Mouse (Mus musculus) midbrain, postnatal 0 days (tissue): ENCODE results near the gene Arrdc2. TPM values are rescaled to one million over a fixed set of nuclear protein-coding genes. Genes with fewer than 3 reads are reported as not detected.
A peak's percentile ranks its signal among the peaks of the same experiment; 100 is the strongest.

ENCODE experiments used
- ATAC-seq: fragments of 200-750 bp; cut with Nextera tagmentation; 2 replicates; pipeline ENCODE4 v1.8.0; 2017; ENCODE audit warnings: moderate number of reproducible peaks, mild to moderate bottlenecking, moderate TSS enrichment, moderate library complexity; ENCODE audit not compliant: low FRiP score
- DNase-seq: peaks from one replicate; pipeline ENCODE4 v3.0.0-alpha.2; 2015; ENCODE audit warnings: low spot score
- H3K27ac ChIP-seq: fragments of 300-500 bp; sonication (generic); 2 replicates; pipeline ENCODE4 v1.5.1; 2014; ENCODE audit warnings: low read depth, mild to moderate bottlenecking, low read length, mixed read lengths
- H3K27me3 ChIP-seq: fragments of 300-500 bp; sonication (generic); 2 replicates; pipeline ENCODE4 v1.6.1; 2014; ENCODE audit warnings: low read length, control low read depth, mixed read lengths; ENCODE audit not compliant: insufficient read depth
- H3K36me3 ChIP-seq: fragments of 300-500 bp; sonication (generic); 2 replicates; pipeline ENCODE4 v1.6.1; 2014; ENCODE audit warnings: low read length, control low read depth, mixed read lengths; ENCODE audit not compliant: insufficient read depth
- H3K4me1 ChIP-seq: fragments of 300-500 bp; sonication (generic); 2 replicates; pipeline ENCODE4 v1.6.1; 2014; ENCODE audit warnings: mild to moderate bottlenecking, control low read depth, antibody characterized with exemption, low read length, mixed read lengths; ENCODE audit not compliant: insufficient read depth
- H3K4me2 ChIP-seq: fragments of 300-500 bp; sonication (generic); 2 replicates; pipeline ENCODE4 v1.6.1; 2014; ENCODE audit warnings: low read depth, mild to moderate bottlenecking, low read length, mixed read lengths; ENCODE audit not compliant: poor library complexity, severe bottlenecking
- H3K4me3 ChIP-seq: fragments of 300-500 bp; sonication (generic); 2 replicates; pipeline ENCODE4 v1.5.1; 2014; ENCODE audit warnings: low read depth, mild to moderate bottlenecking, low read length, moderate library complexity
- H3K9ac ChIP-seq: fragments of 300-500 bp; sonication (generic); replicated peaks from 2 replicates; pipeline ENCODE4 v1.6.1; 2014; ENCODE audit warnings: mild to moderate bottlenecking, low read length, moderate library complexity, mixed read lengths; ENCODE audit not compliant: poor library complexity, severe bottlenecking
- H3K9me3 ChIP-seq: fragments of 300-500 bp; sonication (generic); 2 replicates; pipeline ENCODE4 v1.6.1; 2016; ENCODE audit warnings: low read length, control low read depth
- CTCF ChIP-seq: IDR thresholded peaks from 2 replicates; pipeline ENCODE4 v1.5.1; 2016; ENCODE audit warnings: antibody characterized with exemption, mild to moderate bottlenecking
- WGBS: fragments of 180-500 bp; shearing (Covaris S2); extraction: QIAGEN DNeasy Blood & Tissue Kit; methylation state at CpG from one replicate; pipeline ENCODE4 v1.1.7; 2014; 5-methylcytosine and 5-hydroxymethylcytosine counted together
- polyA plus RNA-seq: library from polyadenylated mRNA; unstranded; fragments of >200 nt; fragmentation: Nextera tagmentation; extraction: Ambion mirVana; gene quantifications from 2 replicates; pipeline ENCODE4 v1.2.1, GENCODE M21; 2015
- total RNA-seq: library from RNA; depleted of rRNA; stranded (reverse); fragments of >200 nt; gene quantifications from 2 replicates; pipeline ENCODE4 v1.2.3, GENCODE M21; 2014

Arrdc2 gene
- total and polyA plus RNA-seq, 2 experiments from 2014 or later: 6.0 to 13.6 TPM

DNA sequence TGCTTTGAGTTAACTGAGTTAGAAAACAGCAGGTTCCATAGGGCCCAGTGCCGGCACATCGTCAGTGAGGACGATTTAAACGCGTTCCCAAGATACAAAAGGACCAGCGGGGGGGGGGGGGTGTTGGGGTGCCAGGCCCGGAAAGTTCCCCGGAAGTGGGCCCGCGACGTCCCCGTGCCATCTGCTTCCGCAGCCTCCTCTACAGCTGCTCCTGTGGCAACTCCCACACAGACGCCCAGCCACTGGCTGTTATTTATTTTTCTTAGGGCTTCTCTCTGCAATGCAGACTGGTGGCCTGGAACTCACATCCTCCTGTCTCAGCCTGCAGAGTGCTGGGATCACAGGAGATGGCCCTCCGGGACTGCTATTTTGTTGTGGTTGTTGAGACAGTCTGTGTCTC is 38.4 kb downstream of the Arrdc2 start:
- H3K9me3 ChIP-seq: no peaks in the 10 kb centered on the region
- H3K4me2 ChIP-seq: no peak overlapping the region
- H3K27me3 ChIP-seq: peaks cover 19% of the 10 kb centered on the region
- H3K9ac ChIP-seq: no peak overlapping the region
- 34% methylated on average over 15 of the region's 15 CpGs for WGBS
- H3K4me3 ChIP-seq: no peak overlapping the region
- no peak overlapping the region for H3K27ac ChIP-seq
- ATAC-seq (no peak), DNase-seq (no peak)
- H3K4me1 ChIP-seq: peaks cover 3% of the 10 kb centered on the region; the same call in 1 of the 2 replicates
- TF ChIP-seq CTCF: no peak
- no peaks in the 10 kb centered on the region for H3K36me3 ChIP-seq

DNA sequence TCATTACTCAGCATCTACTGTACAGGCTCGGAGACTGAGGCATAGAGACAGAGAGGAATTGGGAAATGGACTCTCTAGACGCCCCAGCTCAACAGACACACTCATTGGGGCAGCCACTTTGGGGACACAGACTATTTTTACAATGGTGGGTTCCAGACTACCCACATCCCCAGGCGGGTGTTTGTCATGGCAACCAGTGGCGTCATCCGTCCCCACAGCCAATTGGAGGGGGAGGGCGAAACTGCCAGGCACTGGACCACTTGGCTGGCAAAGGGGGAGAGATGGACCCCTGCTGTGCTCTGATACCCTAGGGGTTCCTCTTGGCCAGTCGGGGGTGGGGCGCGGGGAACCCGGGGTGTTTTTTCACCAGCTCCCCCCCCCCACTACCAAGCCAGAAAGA is 38.9 kb downstream of the Arrdc2 start:
- H3K27me3 ChIP-seq: peaks cover 19% of the 10 kb centered on the region
- no peak overlapping the region for H3K4me3 ChIP-seq
- H3K36me3 ChIP-seq: no peaks in the 10 kb centered on the region
- no peak overlapping the region for H3K9ac ChIP-seq
- DNase-seq (no peak), ATAC-seq (no peak)
- no peaks in the 10 kb centered on the region for H3K9me3 ChIP-seq
- H3K4me1 ChIP-seq: peaks cover 3% of the 10 kb centered on the region; the same call in 1 of the 2 replicates
- TF ChIP-seq CTCF: no peak
- no peak overlapping the region for H3K4me2 ChIP-seq
- 55% methylated on average over 9 of the region's 10 CpGs for WGBS
- H3K27ac ChIP-seq: no peak overlapping the region

- Histone ChIP-seq H3K4me2 (peak overlapping the region; percentile 90), H3K27ac (no peak overlapping the region), H3K36me3 (no peaks in the 10 kb centered on the region), H3K9me3 (no peaks in the 10 kb centered on the region), H3K27me3 (peaks cover 8% of the 10 kb centered on the region), H3K4me3 (peak overlapping the region; percentile 54), H3K4me1 (peaks cover 3% of the 10 kb centered on the region), H3K9ac (peak overlapping the region; percentile 64; the same call in 1 of the 2 replicates)
- ATAC-seq (no peak), DNase-seq (peak; percentile 46)
- WGBS: 9% methylated on average over 15 of the region's 15 CpGs
- peak; percentile 34 for TF ChIP-seq CTCF
Observed at GRCm38 (mm10) chr8:70798281-70798680, 41.2 kb downstream of the Arrdc2 start.

DNA sequence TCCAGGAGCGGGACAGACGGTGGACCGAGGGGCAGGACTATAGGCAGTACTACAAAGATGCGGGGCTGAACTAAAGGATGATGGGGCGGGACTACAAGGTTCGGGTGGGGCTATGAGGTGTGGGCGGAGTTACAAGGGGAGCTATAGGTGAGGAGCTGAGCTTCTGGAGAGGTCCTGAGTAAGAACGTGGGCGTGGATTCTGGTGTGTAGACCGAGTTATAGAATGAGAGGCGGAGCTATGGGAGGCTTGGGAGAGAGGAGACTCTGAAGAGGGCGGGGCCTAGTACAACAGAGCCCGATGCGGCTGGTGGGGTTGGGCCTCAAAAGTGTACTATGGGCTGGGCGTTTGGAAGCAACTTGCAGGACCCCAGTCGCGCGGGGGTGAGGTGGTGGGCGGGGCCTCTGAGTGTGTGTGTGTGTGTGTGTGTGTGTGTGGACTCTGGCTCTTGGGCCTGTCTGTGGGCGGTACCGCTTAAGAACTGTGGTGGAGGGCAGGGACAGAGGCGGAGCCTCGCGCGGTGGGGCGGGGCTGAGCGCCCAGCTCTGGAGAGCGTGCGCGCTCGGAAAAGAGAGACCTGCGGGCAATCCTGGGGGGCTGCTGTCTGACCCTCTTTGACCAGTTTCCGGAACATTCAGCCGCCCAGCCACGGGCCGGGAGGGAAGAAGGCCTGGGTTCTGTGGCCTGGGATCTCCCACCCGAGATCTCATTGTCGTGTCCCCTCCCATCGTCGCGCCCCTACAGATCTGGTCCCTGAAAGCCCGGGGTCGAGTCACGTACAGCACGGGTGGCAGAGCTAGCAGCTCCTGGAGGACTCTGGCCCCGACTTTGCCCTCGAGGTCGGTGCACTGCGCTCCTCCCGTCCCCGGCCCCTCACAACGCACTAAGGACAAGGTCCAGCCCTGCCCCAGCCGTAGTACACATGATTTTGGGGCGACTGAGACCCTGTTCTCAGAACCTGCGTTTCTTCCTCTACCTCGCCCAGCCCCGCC is 42.1 kb downstream of the Arrdc2 start:
- no peak for TF ChIP-seq CTCF
- peak overlapping the region; percentile 90 for H3K4me2 ChIP-seq
- peak overlapping the region; percentile 64 for H3K9ac ChIP-seq
- 0 out of 2 replicates have a peak overlapping the region, but pooled peaks have one; percentile 19 for H3K27ac ChIP-seq
- no peaks in the 10 kb centered on the region for H3K36me3 ChIP-seq
- under 1% methylated on average over 54 of the region's 57 CpGs for WGBS
- 0 out of 2 replicates have a peak, but pooled peaks cover 5% of the 10 kb centered on the region for H3K27me3 ChIP-seq
- peak overlapping the region; percentile 54 for H3K4me3 ChIP-seq
- peaks cover 3% of the 10 kb centered on the region for H3K4me1 ChIP-seq
- ATAC-seq (peak; percentile 77), DNase-seq (peak; percentile 93)
- H3K9me3 ChIP-seq: no peaks in the 10 kb centered on the region

DNA sequence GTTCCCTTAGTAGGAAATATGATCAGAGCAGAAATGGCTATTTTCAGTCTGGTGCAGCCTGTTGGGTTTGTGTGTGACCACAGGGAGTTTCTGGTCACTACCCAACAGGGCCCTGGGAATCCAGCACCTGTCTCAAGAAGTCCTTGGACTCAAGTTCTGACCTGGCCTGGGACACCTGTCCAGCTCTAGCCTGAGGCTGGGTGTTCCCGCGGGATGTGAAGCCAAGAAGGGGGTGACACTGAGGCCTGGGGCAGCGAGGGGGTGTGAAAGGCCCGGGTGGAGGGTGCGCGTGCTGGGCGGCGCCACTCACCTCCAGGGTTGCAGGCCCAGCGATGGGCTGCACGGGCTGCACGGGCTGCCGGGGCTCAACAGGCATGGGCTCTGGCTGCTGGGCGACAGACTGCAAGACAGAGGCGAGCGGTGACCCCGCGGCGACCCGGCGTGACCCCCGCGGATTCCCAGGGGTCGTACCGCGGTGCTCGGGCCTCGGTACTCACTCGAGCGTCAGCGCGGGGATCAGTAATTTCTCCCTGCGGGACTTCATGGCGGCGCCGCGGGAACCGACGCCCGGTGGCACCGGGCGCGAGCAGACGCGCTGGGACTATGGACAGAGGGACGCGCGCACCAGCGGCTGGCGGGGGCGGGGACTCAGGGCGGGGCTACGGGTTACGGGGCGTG is 43.0 kb downstream of the Arrdc2 start:
- ATAC-seq: no peak
- Histone ChIP-seq H3K27me3 (0 out of 2 replicates have a peak, but pooled peaks cover 5% of the 10 kb centered on the region), H3K4me2 (peak overlapping the region; percentile 90), H3K27ac (peak overlapping the region; percentile 55), H3K9ac (peak overlapping the region; percentile 64), H3K36me3 (no peaks in the 10 kb centered on the region), H3K4me3 (peak overlapping the region; percentile 54), H3K9me3 (no peaks in the 10 kb centered on the region), H3K4me1 (peaks cover 8% of the 10 kb centered on the region)
- no peak for DNase-seq
- no peak for TF ChIP-seq CTCF
- 1% methylated on average over 51 of the region's 54 CpGs for WGBS
